Mouse (Mus musculus) midbrain, embryonic 12.5 days (tissue): ENCODE measurements around the gene Dolpp1. TPM values are rescaled to one million over a fixed set of nuclear protein-coding genes. Genes with fewer than 3 reads are reported as not detected.

Experiments
- ATAC-seq: fragments of 200-750 bp; cut with Nextera tagmentation; 2 replicates; pipeline ENCODE4 v1.8.0; 2017; ENCODE audit warnings: low read depth, moderate TSS enrichment, moderate library complexity; ENCODE audit not compliant: low FRiP score
- H3K27ac ChIP-seq: fragments of 300-500 bp; sonication (generic); replicated peaks from 2 replicates; pipeline ENCODE4 v1.5.1; 2016; ENCODE audit warnings: mild to moderate bottlenecking
- H3K27me3 ChIP-seq: fragments of 300-500 bp; sonication (generic); 2 replicates; pipeline ENCODE4 v1.6.1; 2016; ENCODE audit warnings: mild to moderate bottlenecking
- H3K36me3 ChIP-seq: fragments of 300-500 bp; sonication (generic); 2 replicates; pipeline ENCODE4 v1.6.1; 2016
- H3K4me1 ChIP-seq: fragments of 300-500 bp; sonication (generic); 2 replicates; pipeline ENCODE4 v1.6.1; 2016
- H3K4me2 ChIP-seq: fragments of 300-500 bp; sonication (generic); replicated peaks from 2 replicates; pipeline ENCODE4 v1.6.1; 2016; ENCODE audit warnings: mild to moderate bottlenecking, moderate library complexity
- H3K4me3 ChIP-seq: fragments of 300-500 bp; sonication (generic); 2 replicates; pipeline ENCODE4 v1.5.1; 2016; ENCODE audit warnings: mild to moderate bottlenecking
- H3K9ac ChIP-seq: fragments of 300-500 bp; sonication (generic); replicated peaks from 2 replicates; pipeline ENCODE4 v1.6.1; 2016; ENCODE audit warnings: mild to moderate bottlenecking, moderate library complexity
- H3K9me3 ChIP-seq: fragments of 300-500 bp; sonication (generic); 2 replicates; pipeline ENCODE4 v1.6.1; 2016; ENCODE audit warnings: mild to moderate bottlenecking
- WGBS: fragments of 180-500 bp; shearing (Covaris S2); methylation state at CpG from one replicate; pipeline ENCODE4 v1.1.7; 2016; 5-methylcytosine and 5-hydroxymethylcytosine counted together
- polyA plus RNA-seq: library from polyadenylated mRNA; unstranded; fragments of >200 nt; fragmentation: Nextera tagmentation; extraction: Ambion mirVana; gene quantifications from 2 replicates; pipeline ENCODE4 v1.2.1, GENCODE M21; 2016

The Dolpp1 gene
- polyA plus RNA-seq, 1 experiment from 2014 or later: 51.2 TPM

DNA sequence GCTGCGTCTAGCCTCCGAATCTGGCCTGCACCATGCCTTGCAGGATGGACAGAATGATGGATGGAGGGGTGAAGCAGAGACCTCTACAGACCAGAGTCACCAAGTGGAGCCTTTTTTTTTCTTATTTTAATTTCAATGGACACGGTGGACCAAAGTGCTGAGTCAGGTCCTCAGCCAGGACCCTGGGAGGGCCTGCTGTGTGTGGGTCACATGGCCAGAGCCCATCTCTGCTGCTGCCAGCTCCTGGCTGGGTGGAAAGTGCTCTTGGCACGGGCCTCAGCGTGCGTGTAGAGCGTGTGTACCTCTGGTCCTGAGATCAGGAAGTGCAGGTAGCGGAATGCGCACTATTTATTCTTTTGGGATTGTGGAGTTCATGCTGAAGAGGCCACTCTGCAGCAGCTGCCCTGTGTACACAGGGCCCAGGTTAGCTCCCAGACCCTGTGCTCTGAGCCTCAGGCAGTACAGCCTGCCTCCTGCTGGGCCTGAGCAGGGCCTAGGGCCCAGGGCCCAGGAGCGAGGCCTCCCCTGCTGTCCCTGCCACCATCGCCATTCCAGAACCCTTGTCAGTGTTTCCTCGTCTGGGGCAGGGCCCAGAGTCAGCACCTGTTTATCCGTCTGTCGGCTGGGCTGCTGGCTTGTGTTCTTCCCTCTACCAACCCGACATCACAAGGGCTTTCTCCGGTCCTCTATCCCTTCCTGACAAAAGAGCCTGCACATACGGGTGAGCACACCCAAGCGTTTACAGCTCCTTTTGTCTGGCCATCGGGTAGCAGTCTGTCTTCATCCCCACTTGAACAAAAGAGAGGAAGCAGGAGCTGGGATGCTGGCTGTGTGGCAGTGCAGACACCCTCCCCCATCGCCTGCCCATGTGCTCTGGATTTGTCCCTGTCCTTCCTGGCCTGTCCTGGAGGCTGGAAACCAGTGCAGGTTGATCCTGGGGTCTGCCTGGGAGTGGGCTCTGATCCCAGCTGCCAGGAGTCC, 7.4 kb downstream of the Dolpp1 start:
- Histone ChIP-seq H3K4me1 (peaks cover 29% of the 10 kb centered on the region), H3K4me3 (no peak overlapping the region), H3K4me2 (peak overlapping the region; percentile 0; the same call in 1 of the 2 replicates), H3K9ac (peak overlapping the region; percentile 40), H3K9me3 (no peaks in the 10 kb centered on the region), H3K36me3 (peaks cover 70% of the 10 kb centered on the region), H3K27me3 (peaks cover 30% of the 10 kb centered on the region), H3K27ac (peak overlapping the region; percentile 90)
- peak; percentile 79 for ATAC-seq
- WGBS: 23% methylated on average over 20 of the region's 20 CpGs

DNA sequence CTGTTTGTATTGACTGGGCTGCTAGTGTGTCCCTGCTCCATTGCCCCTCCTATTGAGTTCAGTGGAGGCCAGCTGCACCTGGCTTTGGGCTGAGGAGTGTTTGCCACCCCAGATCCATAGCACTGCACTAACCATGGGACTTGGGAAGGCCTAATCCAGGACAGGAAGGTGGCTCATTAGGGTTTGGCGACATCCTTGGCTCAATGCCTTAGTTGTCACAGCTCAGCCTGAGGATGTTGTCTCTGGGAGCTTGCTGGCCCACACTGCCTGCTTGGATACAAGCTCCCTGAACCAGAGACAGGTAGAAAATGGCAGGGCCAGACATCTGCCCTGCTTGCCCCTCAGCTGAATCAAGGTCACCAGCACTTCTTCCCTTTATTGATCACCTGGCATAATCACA, 9.5 kb downstream of the Dolpp1 start:
- H3K36me3 ChIP-seq: peaks cover 78% of the 10 kb centered on the region
- H3K4me3 ChIP-seq: no peak overlapping the region
- H3K4me1 ChIP-seq: peaks cover 29% of the 10 kb centered on the region
- no peaks in the 10 kb centered on the region for H3K9me3 ChIP-seq
- H3K9ac ChIP-seq: no peak overlapping the region
- no peak overlapping the region; the same call in 1 of the 2 replicates for H3K27ac ChIP-seq
- peaks cover 25% of the 10 kb centered on the region for H3K27me3 ChIP-seq
- WGBS: 96% methylated on average over 1 of the region's 1 CpGs
- no peak for ATAC-seq
- no peak overlapping the region for H3K4me2 ChIP-seq

DNA sequence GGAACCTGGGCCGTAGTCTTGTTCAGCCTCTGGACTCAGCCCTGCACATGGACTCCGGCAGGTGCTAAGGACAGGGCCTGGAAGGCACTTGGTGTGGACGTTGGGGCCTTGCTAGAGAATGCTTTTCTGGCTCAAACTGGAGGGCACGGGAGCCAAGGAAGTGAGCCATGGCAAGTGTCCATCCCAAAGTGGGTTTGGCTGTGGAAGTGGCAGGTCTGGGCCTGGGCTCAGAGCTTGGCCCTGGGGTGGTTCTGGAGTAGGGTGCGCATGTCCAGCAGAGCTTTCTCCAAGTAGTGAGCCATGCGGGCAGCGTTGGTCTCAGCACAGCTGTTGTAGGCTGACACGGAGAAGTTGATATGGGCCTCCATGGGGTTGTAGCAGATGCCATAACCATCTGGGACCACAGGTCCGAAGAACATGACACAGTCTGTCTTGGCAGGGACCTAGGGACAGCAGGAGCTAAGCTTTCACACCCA, 10.3 kb downstream of the Dolpp1 start:
- Histone ChIP-seq H3K4me2 (no peak overlapping the region), H3K9me3 (no peaks in the 10 kb centered on the region), H3K27ac (no peak overlapping the region), H3K4me1 (peaks cover 29% of the 10 kb centered on the region), H3K9ac (no peak overlapping the region), H3K4me3 (no peak overlapping the region), H3K27me3 (peaks cover 21% of the 10 kb centered on the region), H3K36me3 (peaks cover 78% of the 10 kb centered on the region)
- whole genome bisulfite sequencing: 90% methylated on average over 9 of the region's 9 CpGs
- ATAC-seq: no peak

DNA sequence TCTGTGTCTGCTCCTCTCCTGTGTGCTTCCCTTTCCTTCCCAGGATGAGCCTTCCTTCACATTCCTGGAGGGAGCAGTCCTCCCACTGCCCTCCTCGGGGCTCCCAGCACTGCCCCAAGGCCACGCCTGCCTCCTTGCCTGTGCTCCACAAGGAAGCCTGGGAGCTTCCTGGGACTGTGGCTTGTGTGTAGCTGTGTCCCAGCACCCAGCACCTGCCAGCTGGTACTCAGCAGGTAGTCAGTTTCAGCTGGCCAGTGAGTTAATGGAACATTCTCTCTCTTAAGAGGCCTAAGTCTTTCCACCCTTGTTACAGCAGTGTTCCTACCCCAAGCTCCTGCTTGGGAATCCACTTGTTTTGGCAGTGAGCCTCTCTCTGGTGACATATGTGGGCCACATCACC, 10.8 kb downstream of the Dolpp1 start:
- Histone ChIP-seq H3K4me3 (no peak overlapping the region), H3K36me3 (peaks cover 78% of the 10 kb centered on the region), H3K27ac (no peak overlapping the region), H3K9me3 (no peaks in the 10 kb centered on the region), H3K4me2 (no peak overlapping the region), H3K9ac (no peak overlapping the region), H3K27me3 (peaks cover 16% of the 10 kb centered on the region), H3K4me1 (peaks cover 29% of the 10 kb centered on the region)
- ATAC-seq: no peak
- 73% methylated on average over 2 of the region's 2 CpGs for WGBS

DNA sequence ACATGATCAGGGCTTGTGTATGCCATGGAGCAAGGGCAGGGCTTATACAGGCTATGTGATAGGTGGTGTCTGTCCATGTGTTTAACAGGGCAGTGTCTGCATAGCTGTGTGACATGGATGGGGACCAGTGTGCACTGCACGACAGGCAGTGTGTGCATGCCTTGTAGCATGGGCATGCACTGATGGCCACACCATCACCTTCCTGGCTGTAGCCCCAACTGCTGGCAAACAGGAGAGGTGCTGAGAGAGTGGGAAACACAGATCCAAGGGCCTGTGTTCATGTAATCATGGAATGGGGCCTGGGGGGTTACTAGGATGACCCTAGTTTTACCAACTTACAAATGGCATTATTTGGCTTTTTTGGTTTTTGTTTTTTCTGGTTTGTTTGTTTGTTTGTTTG, 11.8 kb downstream of the Dolpp1 start:
- H3K4me3 ChIP-seq: no peak overlapping the region
- no peak overlapping the region for H3K4me2 ChIP-seq
- WGBS: 90% methylated on average over 1 of the region's 1 CpGs
- peaks cover 11% of the 10 kb centered on the region for H3K27me3 ChIP-seq
- H3K27ac ChIP-seq: no peak overlapping the region
- peaks cover 75% of the 10 kb centered on the region for H3K36me3 ChIP-seq
- H3K9ac ChIP-seq: no peak overlapping the region
- no peak for ATAC-seq
- H3K9me3 ChIP-seq: no peaks in the 10 kb centered on the region
- peaks cover 19% of the 10 kb centered on the region for H3K4me1 ChIP-seq

DNA sequence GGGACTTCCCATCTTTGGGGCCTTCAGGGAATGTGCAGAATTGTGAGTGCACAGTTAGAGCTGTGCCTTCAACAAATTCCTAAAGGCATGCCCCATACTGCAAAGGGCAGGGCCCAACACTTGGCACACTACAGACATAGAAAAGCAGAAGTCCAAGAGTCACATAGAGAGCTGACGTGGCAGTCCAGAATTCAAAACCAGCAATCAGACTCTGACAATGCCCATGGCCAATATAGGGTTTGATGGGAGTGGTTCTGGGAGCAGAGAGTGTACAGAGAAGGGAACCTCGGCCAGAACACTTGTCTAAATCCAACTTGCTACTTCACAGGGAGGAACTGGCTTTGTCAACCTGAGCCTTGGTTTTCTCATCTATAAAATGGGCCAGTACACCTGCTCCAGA, 15.2 kb downstream of the Dolpp1 start:
- Histone ChIP-seq H3K27ac (no peak overlapping the region), H3K4me1 (no peaks in the 10 kb centered on the region), H3K4me2 (no peak overlapping the region), H3K36me3 (peaks cover 76% of the 10 kb centered on the region), H3K27me3 (peaks cover 5% of the 10 kb centered on the region; the same call in 1 of the 2 replicates), H3K4me3 (no peak overlapping the region), H3K9ac (no peak overlapping the region), H3K9me3 (no peaks in the 10 kb centered on the region)
- 79% methylated on average over 2 of the region's 2 CpGs for WGBS
- ATAC-seq: no peak

DNA sequence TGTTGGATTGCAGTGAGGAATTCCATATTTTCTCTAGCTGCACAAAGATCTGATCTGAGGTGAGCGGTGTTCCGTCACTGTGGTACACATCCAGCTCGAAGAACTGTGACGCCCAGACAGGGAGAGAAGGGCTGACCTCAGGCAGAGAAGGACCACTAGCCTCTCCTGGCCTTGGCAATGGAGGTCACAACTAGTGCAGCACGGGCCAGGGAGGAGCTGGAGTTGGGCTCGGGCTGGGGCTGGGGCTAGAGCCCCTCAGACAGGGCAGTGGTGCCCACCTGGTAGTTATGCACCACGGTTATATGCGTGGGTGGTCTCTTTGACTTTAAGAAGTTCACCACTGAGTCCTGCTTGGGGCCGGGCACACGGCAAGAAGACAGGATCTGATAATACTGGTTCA, 15.7 kb downstream of the Dolpp1 start:
- Histone ChIP-seq H3K4me3 (no peak overlapping the region), H3K27me3 (peaks cover 3% of the 10 kb centered on the region; the same call in 1 of the 2 replicates), H3K9me3 (no peaks in the 10 kb centered on the region), H3K4me2 (no peak overlapping the region), H3K36me3 (peaks cover 76% of the 10 kb centered on the region), H3K9ac (no peak overlapping the region), H3K27ac (no peak overlapping the region), H3K4me1 (no peaks in the 10 kb centered on the region)
- 94% methylated on average over 10 of the region's 10 CpGs for WGBS
- ATAC-seq: no peak

DNA sequence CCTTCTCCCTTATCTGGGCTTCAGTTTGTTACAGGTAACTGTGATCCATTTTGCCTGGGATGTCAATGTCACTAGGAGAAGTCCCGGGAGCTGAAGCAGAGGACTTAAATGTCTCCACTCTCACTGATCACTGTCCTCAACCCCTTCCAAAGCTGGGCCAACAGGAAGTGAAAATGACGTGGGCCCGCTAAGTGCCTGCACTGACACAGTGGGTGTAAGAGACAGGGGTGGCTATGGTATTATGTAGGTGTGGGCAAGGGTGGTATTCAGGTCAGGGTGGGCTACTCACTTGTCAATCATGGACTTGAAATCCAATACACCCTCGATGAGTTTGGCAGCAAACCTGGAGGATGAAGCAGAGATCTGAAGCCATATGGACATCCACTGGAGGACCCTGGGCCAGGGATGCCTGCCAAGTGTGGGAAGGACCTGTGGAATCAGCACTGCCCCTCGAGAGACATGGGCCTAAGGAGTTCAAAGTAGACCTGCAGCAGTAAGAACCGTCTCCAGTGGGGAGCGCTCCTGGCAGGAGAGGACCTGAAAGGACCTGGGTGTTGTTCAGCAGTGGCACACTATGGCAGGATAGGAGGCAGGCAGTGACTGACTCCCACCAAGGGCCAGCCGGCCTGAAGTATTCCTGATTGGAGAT, 16.5 kb downstream of the Dolpp1 start:
- Histone ChIP-seq H3K4me2 (no peak overlapping the region), H3K9ac (no peak overlapping the region), H3K9me3 (no peaks in the 10 kb centered on the region), H3K4me1 (no peaks in the 10 kb centered on the region), H3K27me3 (no peaks in the 10 kb centered on the region), H3K36me3 (peaks cover 73% of the 10 kb centered on the region), H3K27ac (no peak overlapping the region), H3K4me3 (no peak overlapping the region)
- 84% methylated on average over 8 of the region's 8 CpGs for WGBS
- ATAC-seq: no peak

DNA sequence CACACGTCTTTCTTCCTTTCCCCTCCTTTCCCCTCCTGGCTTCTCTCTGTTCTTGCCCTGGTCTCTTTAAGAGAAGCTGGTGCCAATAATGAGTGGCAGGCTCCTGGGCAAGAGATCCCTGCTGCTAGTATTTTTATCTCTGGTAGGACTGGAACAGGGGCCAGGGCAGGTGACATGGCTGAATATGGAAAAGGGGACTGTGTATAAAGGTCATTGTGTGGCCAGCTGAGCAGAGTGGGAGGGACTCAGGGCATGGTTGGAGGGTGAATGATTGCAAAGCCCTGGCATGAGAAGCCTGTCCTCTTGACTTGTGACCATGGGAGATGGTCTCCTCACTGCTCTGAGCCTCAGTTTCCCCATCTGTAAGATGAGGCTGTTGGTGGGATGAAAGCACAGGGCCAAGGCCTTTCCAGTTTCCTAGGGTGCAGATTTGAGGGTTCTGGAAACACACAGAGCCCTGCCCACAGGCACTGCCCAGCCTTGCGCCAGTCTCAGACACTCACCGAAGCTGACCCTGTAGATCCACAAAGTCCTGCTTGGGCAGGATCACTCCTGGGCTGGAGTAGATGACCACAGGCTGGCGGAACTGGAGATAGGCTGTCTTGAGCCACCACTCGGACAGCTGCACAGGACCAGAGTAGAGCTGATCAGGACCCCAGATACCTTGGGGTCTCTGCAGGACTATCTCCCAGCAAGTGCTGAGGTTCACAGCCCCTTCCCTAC, 17.6 kb downstream of the Dolpp1 start:
- 94% methylated on average over 4 of the region's 5 CpGs for WGBS
- Histone ChIP-seq H3K27me3 (peaks cover 10% of the 10 kb centered on the region), H3K4me1 (peaks cover 4% of the 10 kb centered on the region), H3K4me3 (no peak overlapping the region), H3K9me3 (no peaks in the 10 kb centered on the region), H3K36me3 (peaks cover 64% of the 10 kb centered on the region), H3K9ac (no peak overlapping the region), H3K4me2 (no peak overlapping the region), H3K27ac (no peak overlapping the region)
- ATAC-seq: no peak

DNA sequence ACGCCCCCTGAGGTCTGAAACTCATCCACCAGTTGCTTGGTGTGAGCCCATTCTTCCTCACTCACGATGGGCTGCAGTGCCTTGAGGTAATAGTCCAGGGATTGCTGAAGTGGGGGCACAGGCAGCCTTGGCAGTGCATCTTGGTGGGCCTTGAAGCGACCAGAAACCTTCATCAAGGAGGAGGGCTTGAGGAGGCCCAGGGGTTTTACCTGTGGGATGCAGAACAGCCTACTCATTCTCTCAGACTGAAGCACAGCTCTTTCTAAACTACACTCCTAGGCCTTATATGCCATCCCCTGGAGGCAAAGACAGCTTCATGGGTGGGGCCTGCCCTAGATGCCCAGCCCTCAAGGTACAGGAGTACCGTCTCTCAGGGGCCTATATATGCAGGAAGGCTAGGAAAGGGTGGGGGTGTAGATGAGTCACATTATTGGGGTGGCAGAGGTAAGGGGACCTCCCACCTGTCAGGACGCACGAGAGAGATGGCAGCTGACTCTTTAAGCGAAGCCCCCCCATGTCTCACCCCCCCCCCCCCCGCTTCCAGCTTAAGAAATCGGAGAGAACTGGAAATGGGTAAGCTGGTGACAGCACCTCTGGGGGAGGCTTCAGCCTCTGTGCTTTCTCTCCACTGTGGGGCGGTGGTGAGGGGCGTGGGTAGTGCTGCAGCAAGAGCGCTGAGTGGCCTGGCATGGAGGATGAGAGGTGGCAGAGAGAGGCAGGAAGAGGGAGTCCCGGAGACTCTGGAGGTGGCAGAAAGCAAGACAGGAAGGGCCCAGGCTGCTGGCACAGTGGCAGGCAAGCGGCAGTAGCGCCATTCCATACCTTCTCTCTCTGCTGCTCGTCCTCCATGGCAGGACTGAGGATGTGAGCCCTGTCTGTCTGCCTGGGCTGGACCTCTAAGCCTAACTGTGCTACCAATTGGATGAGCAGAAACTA, 21.3 kb downstream of the Dolpp1 start:
- Histone ChIP-seq H3K9ac (0 out of 2 replicates have a peak overlapping the region, but pooled peaks have one; percentile 15), H3K9me3 (no peaks in the 10 kb centered on the region), H3K4me2 (peak overlapping the region; percentile 78; the same call in 1 of the 2 replicates), H3K27me3 (peaks cover 13% of the 10 kb centered on the region), H3K4me3 (no peak overlapping the region), H3K4me1 (peaks cover 25% of the 10 kb centered on the region), H3K36me3 (peaks cover 27% of the 10 kb centered on the region), H3K27ac (no peak overlapping the region)
- WGBS: 81% methylated on average over 16 of the region's 16 CpGs
- no peak for ATAC-seq

DNA sequence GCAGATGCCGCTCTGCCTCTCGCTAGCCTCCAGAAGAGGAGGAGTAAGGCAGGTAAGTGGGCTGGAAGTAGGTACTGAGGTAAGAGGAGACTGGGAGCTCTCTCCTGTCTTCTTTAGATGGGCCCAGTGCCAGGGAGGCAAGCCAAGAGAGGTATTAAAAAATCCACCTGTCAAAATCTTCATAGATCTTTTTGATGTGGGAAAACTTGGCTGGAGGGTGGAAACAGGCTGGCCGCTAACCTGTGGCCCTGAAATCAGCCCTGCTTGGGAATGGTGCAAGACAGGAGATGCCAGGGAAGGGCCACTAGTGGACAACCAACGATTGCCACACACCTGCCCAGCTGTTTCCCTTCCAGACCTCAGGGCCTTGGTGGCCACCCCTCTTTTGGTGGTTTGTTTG, 22.0 kb downstream of the Dolpp1 start:
- H3K9ac ChIP-seq: no peak overlapping the region
- WGBS: 93% methylated on average over 4 of the region's 4 CpGs
- no peak overlapping the region for H3K27ac ChIP-seq
- H3K27me3 ChIP-seq: peaks cover 13% of the 10 kb centered on the region
- H3K36me3 ChIP-seq: peaks cover 24% of the 10 kb centered on the region; the same call in 1 of the 2 replicates
- H3K9me3 ChIP-seq: no peaks in the 10 kb centered on the region
- no peak for ATAC-seq
- H3K4me2 ChIP-seq: peak overlapping the region; percentile 78
- H3K4me1 ChIP-seq: peaks cover 33% of the 10 kb centered on the region
- H3K4me3 ChIP-seq: 0 out of 2 replicates have a peak overlapping the region, but pooled peaks have one; percentile 87
